Mouse (Mus musculus) WW6 (cell line): ENCODE data around the gene Tsc1.

ENCODE experiments used
- DNase-seq: peaks from one replicate; pipeline ENCODE4 v3.0.0-alpha.2; 2013; ENCODE audit warnings: low read depth, low spot score

Gene Tsc1

DNA sequence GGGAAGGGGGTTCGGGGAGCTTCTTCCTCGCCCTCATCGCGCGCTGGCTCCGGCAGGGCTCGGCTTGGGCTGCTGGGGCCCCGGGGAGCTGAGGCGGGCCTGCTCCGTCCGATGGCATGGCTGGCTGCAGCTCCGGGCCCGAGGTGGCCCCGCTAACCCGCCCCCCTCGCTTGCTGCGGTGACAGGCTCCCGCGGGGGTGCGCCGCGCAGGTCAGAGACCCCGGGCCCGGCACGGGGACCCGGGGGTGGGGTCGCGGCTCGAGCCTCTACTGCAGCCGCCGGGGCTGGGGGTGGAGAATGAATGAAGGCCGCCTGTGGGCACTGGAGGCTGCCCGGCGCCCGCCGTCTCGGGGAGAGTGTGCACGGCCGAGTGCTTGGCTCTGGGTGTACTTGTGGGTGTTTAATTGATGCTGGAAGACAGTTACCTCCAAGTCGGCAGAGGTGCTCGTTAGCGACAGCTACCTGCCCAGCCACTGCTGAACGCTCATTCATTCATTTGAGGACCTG, 460 bp downstream of the Tsc1 start:
- no peak for DNase-seq

DNA sequence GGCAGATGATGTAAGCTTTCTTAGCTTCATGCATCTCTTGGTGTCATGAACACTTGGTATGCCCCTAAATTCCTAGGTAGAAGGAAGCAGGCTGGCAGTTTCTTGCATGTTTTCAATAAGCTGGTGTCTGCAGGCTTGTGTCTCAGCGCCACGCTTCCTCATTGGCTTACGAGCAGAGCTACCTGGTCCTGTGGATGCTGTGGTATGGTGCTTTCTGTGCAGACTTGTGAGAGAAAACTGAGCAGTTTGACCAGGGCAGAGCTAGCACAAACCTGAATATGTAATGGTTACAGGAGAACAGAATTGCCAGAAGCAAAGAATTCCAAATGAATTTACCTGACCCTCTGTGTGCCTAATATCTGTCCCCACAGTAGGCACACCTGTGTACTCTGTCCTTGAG, 2.1 kb downstream of the Tsc1 start:
- DNase-seq: no peak

DNA sequence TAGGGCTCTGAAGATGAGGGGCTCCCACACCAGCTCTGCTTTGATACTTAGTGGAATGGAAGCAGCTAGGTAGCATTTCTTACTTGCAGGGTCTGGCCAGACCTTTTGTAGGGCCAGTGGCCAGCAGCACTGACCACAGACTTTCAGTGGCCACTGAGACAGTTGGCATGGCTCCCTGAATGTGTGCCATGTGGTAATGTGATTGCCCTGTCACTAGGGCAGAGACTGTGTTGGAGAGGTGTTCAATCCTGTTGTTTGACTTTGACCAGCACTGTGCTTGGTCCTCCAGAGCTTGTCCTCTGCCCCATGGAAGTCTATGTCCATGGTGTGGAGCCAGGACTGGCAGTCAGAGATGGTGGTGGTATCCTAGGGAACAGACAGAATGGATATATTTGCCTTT, 9.5 kb downstream of the Tsc1 start:
- no peak for DNase-seq

DNA sequence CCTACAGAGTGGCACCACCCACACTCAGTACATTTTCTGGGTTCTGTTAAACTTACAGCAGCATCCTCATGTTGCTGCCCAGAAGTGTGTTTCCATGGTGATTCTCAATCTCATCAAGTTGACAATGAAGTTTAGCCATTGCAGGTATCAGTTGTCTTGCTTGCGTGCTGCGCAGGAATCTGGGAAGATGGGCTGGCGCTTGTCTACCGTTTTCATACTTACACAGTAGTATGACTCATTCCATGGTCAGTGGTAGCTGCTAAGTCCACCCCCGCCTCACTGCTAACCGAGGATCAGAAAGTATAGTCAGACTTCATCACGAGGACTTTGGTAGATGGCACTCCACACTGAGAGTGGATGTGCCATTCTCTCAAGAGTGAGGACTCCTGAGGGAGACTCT, 12.3 kb downstream of the Tsc1 start:
- DNase-seq: no peak

DNA sequence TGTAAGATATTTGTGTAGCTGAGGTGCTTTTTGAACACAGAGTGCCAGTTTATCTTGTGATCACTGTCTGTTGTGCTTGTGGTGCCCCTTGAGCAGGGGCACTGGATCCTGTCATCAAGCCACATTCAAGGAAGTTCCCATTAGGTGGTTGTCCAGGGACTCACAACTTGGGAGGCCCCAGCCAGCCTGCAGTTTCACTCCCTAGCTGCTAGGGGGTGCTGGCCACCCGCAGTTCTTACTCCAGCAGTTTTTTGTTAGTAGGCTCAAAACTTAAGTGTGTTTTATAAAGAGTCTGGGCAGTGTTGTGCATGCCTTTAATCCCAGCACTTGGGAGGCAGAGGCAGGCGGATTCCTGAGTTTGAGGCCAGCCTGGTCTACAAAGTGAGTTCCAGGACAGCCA, 13.3 kb downstream of the Tsc1 start:
- no peak for DNase-seq

DNA sequence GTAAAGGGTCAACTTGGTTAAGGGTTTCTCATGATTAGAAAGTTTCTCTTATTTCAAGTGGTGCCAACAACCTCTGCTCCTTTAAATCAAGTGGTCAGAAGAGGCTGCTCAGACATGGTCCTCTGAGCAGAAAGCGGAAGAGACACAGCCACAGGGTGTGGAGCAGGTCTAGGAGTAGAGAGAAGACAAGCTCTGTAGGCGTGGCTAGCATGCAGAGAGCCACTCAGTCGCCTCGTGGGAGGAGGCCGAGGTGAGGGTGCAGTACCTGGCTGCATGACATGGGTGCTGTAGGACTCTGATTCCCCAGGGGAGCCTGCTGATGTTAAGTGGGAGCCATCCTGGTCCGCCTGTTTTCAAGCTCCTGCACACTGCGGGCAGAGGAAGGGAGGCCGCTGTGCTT, 15.2 kb downstream of the Tsc1 start:
- DNase-seq: no peak

DNA sequence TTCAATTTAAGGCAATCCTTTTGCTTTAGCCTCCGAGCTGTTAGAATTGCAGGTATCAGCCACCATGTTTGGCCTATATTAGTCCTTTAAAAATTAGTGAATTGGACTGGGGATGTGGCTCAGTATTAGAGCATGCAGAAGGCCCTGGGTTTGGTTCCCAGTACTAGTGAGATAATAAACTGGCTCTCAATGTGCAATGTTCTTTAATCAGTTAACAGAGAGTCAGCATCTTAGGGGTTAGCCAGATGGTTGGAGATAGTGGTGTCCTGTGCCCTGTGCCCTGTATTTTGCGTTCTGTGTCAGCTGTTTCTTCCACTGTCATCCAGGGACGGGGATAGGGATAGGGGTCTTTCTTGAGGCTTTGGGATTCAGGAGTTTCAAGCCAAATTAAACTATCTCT, 21.9 kb downstream of the Tsc1 start:
- no peak for DNase-seq

DNA sequence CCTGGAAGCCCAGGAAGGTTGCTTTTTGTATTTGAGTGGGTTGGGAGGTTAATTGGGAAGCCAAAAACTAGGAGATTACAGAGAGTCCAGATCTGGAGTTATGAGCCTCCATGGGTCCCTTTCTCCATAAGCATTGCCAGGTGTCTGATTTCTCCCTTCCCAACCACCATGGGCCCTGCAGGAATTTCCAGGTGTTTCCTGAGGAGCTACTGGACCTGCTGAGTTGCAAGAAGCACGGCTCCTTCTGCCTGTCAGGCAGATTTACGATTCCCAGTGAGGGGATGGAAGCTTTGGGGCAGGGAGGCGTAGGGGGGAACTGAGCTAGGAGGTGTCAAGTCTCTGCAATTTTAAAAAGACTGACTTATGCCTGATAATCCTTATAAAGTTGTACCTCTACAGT, 24.8 kb downstream of the Tsc1 start:
- DNase-seq: no peak

DNA sequence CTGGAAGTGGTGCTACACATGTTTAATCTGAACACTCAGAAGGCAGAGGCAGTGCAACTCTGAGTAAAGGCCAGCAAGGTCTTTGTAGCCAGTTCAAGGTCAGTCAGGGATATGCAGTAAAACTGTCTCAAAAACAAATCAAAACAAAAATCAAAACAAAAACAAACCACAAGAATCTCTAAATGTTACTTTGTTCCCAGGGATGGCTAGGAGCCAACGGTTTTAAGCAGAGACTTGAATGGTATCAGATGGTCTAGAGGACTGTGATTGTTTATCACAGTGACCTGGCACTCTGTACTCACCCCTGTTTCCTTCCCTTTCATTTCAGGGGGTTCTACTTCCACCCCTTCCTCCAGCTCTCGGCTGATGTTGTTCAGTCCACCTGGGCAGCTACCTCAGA, 30.4 kb downstream of the Tsc1 start:
- DNase-seq: no peak

DNA sequence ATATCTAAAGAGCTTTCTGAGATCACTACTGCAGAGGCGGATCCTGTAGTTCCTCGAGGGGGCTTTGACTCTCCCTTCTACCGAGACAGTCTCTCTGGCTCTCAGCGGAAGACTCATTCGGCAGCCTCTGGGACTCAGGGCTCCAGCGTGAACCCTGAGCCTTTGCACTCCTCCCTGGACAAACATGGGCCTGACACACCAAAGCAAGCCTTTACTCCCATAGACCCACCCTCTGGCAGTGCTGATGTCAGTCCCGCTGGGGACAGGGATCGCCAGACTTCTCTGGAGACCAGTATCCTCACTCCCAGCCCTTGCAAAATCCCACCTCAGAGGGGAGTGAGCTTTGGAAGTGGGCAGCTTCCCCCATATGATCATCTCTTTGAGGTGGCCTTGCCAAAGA, 35.0 kb downstream of the Tsc1 start:
- DNase-seq: no peak

DNA sequence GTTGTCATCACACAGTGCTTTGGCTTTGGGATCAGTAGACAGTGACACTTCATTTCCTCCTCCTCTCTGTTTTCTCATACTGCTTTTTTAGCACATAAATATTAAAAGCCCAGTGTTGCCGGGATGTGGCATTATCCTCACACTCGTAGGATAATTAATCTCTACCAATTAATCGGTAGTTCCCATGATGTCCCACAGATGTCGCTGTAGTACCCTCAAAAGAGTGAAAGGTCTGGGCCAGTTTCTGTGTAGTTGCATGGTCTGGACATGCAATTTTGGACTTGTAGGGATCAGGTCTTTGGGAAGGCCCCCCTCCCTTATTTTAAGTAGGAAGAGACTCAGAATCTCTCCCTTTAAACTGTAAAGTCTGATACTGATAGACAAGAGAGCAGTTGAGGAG, 39.7 kb downstream of the Tsc1 start:
- no peak for DNase-seq

DNA sequence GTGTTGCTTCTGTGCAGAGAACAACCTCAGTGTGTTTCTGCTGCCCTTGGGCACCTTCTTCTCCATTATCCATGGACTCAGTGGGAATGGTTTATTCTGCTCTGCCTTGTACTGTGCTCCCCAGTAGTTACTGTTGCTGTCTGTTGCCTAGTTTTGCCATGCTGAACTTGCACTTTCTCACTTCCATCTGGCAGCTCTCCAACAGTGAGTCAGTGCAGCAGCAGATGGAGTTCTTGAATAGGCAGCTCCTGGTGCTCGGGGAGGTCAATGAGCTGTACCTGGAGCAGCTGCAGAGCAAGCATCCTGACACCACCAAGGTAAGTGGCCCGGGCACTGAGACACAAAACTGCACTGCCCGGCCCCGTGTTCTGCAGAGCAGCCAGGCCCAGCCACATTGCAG, 40.7 kb downstream of the Tsc1 start:
- no peak for DNase-seq

DNA sequence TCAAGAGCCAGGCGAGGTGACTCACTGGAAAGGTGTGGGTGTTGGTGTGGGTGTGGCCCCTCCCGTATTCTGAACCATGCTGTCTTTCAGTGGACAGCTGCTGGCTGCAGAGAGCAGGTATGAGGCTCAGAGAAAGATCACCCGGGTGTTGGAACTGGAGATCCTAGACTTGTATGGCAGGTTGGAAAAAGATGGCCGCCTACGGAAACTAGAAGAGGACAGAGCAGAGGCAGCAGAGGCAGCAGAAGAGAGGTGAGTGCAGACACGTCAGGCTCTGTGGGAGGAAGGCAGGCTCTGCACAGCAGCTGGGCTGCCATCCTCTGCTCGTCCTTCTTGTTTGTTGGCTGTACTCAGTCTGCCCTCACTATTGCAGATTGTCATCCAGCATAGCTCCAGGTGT, 44.9 kb downstream of the Tsc1 start:
- no peak for DNase-seq

DNA sequence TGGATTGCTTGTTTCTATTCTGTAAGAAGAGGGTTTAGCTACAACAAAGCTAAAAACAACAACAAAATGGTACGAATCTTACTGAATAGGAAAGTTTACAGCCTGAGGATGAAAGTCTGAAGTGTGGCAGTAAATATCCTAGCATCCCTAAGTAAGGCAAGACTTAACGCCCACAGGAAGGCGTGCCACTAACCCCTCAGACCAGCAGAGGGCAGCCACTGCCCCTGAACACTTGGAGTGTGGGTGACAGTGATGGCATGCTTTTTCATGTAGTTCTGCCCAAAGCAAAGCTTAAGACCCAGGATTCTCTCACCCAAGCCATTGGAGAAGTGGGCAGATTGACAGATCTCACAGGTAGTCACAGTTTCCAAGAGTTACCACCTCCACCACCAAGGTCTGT, 47.4 kb downstream of the Tsc1 start:
- no peak for DNase-seq

DNA sequence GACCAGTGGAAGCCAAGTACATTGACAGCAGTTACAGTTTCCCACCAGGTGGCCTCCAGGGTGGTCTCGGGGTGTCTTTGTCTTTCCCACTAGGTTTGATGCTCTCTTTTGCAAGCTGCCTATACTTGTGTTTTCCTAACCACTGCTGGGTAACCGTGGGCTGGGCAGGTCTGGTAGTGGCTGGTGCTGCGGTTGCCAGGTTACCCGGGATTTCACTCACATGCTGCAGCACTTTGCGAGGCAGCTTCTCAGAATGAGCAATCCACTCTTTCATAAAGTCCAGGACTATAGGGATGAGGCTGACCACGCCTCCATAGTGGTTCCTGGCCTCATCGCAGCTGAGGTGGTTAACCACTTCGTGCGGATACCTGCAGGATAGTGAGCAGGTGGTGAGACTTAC, 51.7 kb downstream of the Tsc1 start:
- no peak for DNase-seq

DNA sequence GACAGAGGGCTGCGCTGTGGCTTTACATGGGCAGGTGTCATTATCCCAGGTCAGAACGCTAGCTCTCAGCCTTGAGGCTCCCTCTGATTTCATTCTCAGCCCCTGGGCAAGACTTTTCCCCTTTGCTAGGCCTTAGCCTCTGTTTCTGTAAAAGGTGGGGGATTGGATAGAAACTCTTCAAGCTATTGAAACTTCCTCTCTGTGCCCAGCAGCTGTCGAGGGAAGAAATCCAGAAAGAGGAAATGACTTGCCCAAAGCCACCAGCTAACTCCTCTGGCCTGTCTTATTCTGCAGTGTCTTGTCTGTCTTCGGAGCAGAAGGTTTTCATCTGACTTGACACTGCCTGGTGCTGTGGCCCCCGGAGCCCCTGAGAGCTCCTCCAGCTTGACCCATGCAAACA, 57.5 kb downstream of the Tsc1 start:
- no peak for DNase-seq

DNA sequence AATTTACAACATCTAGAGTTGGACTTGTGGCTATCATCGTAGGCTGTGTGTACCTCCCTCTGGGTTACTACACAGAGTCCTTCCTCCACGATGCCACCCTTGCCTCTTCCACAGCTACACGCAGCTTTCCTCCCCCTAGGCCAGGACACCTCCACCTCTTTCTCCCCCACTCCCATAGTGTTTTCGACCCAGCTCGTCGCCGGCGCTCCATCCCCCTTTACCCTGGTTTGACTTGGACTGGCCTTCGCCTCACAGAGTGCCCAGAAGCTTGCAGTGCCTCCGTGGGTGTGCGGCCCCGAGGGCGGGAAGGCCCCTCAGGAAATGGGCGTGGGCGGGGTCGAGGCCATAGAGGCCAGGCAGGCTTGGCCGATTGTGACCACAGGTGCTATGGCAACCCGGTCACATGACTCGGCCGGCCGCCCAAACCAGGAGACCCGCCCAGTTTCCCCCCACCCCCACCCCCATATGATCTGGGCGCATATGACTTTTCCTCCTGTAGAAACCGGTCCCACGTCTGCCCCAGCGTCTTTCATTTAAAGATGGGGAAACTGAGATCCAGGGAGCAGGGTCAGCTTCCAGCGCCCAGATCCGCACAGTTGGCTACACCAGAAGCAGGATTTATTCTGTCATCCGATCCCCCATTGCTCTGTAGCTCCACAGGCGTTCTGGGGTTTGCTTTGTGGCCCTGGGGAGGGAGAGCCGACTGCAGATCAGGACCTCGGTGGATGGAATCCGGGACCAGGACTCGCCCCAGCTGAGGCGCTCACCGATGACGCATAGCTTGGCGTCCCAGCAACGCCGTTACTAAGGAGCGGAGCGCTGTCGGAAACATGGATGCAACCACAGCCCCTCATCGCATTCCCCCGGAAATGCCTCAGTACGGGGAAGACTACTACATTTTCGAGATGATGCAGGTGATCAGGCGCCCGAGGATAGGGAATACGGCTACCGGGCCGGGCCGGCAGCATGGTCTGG, 58.6 kb downstream of the Tsc1 start, which contains the start of the genes Spaca9 and Ak8:
TSS of gene Spaca9 (minus strand) at position 367 of the 975 bp plus-strand sequence.
TSS of gene Ak8 (plus strand) at position 804 of the 975 bp plus-strand sequence.
- peak; percentile 58 for DNase-seq

DNA sequence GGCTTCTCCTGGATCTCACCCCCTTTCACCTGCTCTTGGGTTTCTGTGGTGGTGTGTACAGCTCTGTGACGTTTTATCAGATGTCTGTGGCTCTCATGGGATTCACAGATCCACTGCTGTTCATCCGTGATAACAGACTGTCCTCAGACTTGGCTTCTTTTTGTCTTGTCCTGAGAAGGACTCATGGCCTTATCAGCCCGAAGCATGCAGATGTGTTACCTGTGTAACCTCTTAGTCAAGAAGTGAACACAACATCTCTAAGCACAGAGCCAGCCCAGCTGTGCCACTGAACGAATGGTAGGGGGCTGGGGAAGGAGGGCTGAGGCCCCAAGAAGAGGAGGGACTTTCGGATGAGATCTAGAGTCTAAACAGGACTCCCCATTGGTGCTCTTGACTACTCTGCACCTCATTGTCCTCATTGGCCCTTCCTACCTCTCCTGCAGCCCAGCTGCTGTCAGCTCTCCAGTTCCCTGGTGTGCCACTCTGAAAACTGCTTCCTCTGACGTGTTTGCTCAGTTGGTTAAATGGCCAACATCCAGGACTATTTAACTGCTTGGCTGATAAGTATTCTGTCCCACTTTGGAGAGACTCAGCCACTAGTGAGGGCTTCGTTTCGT, 60.7 kb downstream of the Tsc1 start:
- DNase-seq: no peak

DNA sequence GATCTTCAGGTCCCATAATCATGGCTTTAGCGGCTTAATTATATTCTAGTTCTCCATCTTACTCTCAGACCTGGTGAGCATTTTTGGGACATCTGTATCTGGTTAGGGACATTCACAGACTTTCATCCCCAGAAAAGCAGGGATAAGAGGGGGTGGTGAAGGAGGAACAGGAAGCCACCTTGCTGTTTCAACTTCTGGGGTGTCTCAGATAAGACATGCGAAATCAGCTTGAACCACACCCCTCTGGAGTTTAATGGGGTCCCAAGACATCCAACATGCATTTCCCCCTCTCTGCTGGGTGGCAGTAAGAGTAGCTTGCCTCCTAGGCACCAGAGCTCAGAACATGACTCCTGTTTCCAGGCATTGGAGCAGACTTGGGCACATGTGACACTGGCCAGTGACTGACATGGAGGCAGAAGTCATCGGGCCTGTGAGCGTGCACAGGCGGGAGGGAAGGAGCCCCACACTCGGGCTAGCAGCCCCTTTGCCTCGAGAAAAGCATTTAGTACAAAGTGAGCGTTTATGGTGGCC, 65.1 kb downstream of the Tsc1 start:
- DNase-seq: no peak

DNA sequence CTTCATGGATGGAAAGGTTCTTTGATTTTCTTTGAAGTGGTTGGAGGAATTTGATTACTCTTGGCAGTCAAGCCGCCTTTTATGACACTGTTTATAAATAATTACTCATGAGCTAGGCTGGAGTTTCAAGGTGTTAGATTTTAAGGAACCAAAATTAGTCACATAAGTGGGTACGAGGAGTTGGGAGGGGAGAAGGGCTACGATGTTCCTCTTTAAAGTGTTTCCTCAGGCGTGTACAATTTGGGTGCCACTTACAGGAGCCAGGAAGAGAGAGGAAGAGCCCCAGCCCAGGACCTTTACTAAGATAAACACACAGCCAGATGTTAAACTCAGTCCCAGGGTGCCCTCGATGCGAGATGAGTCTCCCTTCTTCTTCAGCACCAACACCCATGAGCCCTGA, 65.8 kb downstream of the Tsc1 start:
- DNase-seq: no peak

DNA sequence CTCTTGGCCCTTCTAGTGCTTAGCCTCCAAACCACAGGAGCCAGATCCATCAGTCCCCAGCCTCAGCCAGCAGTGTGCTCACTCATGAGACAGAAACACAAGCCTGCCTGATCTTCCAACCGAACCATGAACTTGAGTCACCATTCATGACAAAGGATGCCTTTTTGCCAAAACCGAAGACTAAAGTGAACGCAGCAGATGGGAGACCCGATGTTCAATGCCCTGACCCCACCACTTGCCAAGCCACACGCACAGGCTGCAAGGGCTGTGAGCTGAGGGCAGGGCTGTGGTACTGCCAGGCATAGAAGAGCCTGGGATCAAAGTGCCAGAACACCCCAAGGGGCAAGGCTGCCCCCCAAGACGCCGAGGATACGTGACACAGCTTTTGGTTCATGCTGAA, 72.0 kb downstream of the Tsc1 start:
- DNase-seq: no peak

DNA sequence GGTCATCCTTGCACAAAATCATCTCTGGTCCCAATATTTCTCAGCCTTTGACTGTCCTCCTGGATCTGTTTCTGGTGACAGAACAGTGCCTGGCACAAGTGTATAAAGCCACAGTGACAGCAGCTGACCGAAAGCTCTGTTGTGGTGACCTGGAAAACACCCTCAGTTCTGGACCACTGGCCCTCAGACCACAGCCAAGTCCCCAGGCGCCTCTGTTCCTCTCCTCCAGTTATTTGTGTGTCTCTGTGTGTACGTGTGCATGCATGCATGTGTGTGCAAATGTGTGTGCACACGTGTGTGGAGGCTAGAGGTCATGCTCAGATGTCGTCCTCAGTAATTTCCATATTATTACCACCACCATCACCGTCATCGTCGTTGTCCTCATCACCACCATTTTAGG, 81.4 kb downstream of the Tsc1 start:
- DNase-seq: no peak

DNA sequence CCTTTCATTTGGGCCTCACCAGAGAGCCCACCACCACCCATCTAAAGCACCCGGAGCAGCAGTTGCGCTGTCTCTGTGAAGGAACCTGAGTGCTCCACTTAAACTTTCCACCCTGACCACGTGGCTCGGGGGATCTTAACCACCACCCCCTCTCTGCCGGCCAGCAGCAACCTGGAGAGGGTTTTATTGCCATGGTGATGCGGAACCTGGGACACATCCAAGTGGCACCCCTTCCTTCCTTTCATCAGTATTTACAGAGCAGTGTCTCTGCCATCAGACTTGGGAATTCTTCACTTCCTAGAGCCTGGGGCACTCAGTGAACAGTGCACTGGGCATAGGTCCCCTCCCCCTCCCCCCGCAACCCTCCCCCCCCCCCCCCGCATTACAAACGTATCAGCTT, 82.9 kb downstream of the Tsc1 start:
- no peak for DNase-seq
